Mouse (Mus musculus) testis, adult 2 months (tissue): ENCODE results near the gene Pakap.

Experiments used
- CTCF ChIP-seq: fragments of 200-500 bp; IDR thresholded peaks from 2 replicates; pipeline ENCODE4 v1.5.1; 2012; ENCODE audit warnings: low read depth, mild to moderate bottlenecking, inconsistent platforms, low read length, moderate library complexity; ENCODE audit not compliant: control insufficient read depth, insufficient read depth, insufficient replicate concordance
- POLR2A ChIP-seq: fragments of 200-500 bp; IDR thresholded peaks from 2 replicates; pipeline ENCODE4 v1.6.1; 2012; ENCODE audit warnings: low read depth, mild to moderate bottlenecking, inconsistent platforms, low read length, moderate library complexity; ENCODE audit not compliant: control insufficient read depth

DNA sequence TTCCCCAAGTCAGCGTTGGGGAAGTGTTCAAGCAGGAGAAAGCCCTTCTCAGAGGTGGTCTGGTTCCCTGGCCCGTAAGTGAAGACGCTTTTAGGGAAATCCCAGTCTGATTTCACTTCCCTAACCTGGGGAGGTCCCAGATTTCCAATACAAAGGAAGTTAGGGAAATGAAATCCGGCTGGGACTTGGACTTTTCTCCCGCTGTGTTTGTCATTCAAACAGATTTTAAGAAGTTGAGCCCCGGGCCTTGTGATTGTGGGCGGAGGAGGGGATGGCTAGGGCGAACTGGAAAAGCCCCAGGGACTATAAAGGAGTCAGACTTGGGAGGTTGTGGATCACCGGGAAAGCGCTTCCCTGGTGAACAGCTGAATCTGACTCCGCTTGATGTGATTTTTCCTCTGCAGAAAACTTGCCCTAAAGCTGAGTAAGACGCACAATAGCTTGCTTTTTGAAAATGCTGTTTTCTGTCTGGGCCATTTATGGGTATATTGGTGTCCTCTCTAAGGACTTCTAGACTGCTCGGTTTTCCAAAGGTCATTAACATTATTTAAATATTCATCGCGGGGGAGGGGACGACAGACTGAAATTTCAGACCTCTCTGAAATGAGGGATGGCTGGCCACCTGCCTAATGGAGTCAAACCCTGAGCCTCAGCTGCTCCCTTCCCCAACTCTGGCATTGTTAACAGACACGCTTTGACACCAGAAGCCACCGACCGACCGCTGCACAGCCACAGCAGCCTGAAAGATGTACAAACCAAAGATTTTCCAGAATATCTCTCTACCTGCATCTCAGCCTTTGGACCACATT, 213.1 kb downstream of the Pakap start:
- TF ChIP-seq CTCF (no peak), POLR2A (no peak)
